Mouse (Mus musculus): ENCODE measurements at regions not wholly inside any gene's neighbourhood (a gene's known extent, or its start where the extent isn't known, plus 50 kb on each side); places are given as distances from the start of the nearest gene placed in this dataset.

DNA sequence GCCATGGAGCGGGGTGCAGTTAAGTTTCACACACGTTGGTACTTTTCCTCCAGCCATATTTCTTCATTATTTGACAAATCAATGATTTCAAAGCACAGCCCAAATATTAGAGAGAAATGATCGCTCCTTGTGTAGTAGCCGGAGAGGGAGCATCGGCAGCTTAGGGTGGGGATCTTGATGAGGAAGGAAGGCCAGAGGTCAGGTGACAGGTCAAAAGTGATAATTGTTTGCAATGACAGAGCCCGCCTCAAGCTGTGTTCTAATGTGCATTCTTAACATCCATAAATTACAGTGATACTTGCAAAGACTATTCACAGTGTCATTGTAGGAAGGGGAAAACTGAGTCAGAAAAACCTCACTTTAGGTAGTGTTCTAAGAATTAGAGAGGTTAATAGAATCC, 75.1 kb upstream of the Slc38a2 start:
- TF ChIP-seq CTCF (IDR thresholded peaks at IDR 0.05; ENCODE audit: low read depth) (no peak), EP300 (IDR thresholded peaks at IDR 0.05; ENCODE audit: low read depth) (no peak)

Measured in liver, embryonic 14.5 days (tissue).